Mouse (Mus musculus): Measurements from ENCODE around the gene Ddx28. TPM values are rescaled to one million over a fixed set of nuclear protein-coding genes. Genes with fewer than 3 reads are reported as not detected.

Ddx28 gene
- polyA plus RNA-seq, 1 experiment from 2014 or later = 19.8 TPM

DNA sequence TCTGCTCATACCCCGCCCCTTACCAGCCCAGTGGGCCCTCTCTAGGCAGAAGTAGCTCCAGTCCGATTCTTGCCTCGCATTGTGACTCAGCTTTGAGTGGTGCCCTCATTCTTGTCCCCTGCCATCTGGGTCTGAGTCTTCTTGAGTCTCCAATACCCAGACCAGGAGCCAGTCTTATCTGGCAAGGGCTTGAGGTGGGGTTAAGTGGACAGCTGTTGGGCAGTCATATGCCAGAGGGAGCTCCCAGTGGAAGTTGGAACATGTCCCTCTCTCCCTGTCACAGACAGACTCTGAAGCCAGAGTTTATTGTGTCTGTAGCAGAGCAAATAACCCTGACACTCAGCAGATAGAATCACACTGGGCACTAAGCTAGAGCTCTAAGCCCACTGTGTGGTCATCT, 39.4 kb upstream of the Ddx28 start:
- Histone ChIP-seq H3K27ac (ENCODE audit: low read depth, low read length) (no peak overlapping the region), H3K9me3 (ENCODE audit: control insufficient read depth, low read length) (no peaks in the 10 kb centered on the region), H3K9ac (ENCODE audit: low read depth, low read length) (no peak overlapping the region), H3K4me2 (replicated peaks; ENCODE audit: low read depth, low read length) (no peak overlapping the region), H3K4me3 (ENCODE audit: low read length) (no peak overlapping the region), H3K4me1 (ENCODE audit: control insufficient read depth, insufficient read depth, low read length) (no peaks in the 10 kb centered on the region), H3K36me3 (ENCODE audit: control insufficient read depth, insufficient read depth, low read length) (peaks cover 22% of the 10 kb centered on the region), H3K27me3 (ENCODE audit: control insufficient read depth, insufficient read depth, low read length) (no peaks in the 10 kb centered on the region)
- 80% methylated on average over 3 of the region's 3 CpGs for WGBS
- no peak for ATAC-seq (ENCODE audit: low FRiP score, low TSS enrichment)

DNA sequence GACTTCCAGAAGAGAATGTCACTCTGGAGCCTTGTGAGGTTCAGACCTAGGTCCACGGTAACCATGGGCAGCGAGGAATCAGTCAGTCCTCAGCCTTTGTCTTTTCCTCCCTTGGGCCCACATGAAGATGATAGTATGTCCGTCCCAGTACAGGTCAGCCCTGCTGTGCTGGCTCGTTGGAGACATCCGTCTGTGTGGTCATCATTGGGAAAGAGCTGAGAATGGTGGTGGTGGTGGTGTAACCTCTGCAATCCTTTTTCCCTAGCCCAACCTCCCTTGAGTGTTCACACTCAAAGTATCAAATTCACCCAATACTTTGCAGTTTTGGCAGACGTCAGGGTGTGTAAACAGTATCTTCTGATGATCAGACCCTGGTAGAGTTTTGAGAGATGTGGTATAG, 38.2 kb upstream of the Ddx28 start:
- no peak for ATAC-seq (ENCODE audit: low FRiP score, low TSS enrichment)
- Histone ChIP-seq H3K9ac (ENCODE audit: low read depth, low read length) (no peak overlapping the region), H3K4me1 (ENCODE audit: control insufficient read depth, insufficient read depth, low read length) (no peaks in the 10 kb centered on the region), H3K27me3 (ENCODE audit: control insufficient read depth, insufficient read depth, low read length) (no peaks in the 10 kb centered on the region), H3K9me3 (ENCODE audit: control insufficient read depth, low read length) (no peaks in the 10 kb centered on the region), H3K27ac (ENCODE audit: low read depth, low read length) (no peak overlapping the region), H3K4me2 (replicated peaks; ENCODE audit: low read depth, low read length) (no peak overlapping the region), H3K4me3 (ENCODE audit: low read length) (no peak overlapping the region), H3K36me3 (ENCODE audit: control insufficient read depth, insufficient read depth, low read length) (peaks cover 22% of the 10 kb centered on the region)
- 84% methylated on average over 6 of the region's 6 CpGs for WGBS

DNA sequence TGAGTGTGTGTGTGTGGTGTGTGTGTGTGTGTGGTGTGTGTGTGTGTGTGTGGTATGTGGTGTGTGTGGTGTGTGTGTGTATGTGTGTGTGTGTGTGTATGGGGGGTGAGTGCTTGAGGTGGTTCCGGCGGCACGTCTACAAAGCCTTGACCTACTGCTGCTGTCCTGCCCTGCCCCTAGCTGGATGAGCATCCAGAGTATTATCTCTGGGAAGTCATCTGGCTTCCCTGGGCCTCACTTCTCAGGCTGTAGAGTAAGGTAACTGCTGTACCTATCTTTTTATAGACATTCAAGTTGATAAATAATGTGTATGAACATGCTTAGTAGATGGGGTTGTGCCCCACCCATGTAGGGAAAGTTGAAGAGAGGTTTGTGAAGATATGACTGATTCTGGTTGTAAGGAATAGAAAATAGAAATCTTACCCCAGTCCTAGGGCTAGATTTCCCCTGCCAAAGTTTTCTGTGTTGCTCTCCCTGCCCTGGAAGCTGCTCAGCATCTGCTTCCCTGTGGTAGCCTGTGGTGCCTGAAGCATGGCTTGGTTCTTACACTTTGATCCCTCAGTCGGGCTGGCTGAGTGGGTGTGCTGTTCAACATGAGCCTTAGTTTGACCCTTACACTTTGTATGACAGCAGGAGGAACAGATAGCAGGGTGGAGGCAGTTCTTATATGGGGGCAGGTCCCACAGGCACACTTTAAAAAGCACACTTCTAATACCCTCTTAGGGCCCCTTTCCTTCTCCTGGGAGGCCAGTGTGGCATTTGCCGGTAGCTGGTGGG, 36.4 kb upstream of the Ddx28 start:
- H3K9me3 ChIP-seq (ENCODE audit: control insufficient read depth, low read length) = no peaks in the 10 kb centered on the region
- no peak overlapping the region for H3K4me3 ChIP-seq (ENCODE audit: low read length)
- no peak for ATAC-seq (ENCODE audit: low FRiP score, low TSS enrichment)
- no peak overlapping the region for H3K9ac ChIP-seq (ENCODE audit: low read depth, low read length)
- peaks cover 8% of the 10 kb centered on the region for H3K36me3 ChIP-seq (ENCODE audit: control insufficient read depth, insufficient read depth, low read length)
- H3K4me2 ChIP-seq (replicated peaks; ENCODE audit: low read depth, low read length) = no peak overlapping the region
- no peaks in the 10 kb centered on the region for H3K4me1 ChIP-seq (ENCODE audit: control insufficient read depth, insufficient read depth, low read length)
- H3K27me3 ChIP-seq (ENCODE audit: control insufficient read depth, insufficient read depth, low read length) = no peaks in the 10 kb centered on the region
- no peak overlapping the region for H3K27ac ChIP-seq (ENCODE audit: low read depth, low read length)
- WGBS = 86% methylated on average over 5 of the region's 5 CpGs

DNA sequence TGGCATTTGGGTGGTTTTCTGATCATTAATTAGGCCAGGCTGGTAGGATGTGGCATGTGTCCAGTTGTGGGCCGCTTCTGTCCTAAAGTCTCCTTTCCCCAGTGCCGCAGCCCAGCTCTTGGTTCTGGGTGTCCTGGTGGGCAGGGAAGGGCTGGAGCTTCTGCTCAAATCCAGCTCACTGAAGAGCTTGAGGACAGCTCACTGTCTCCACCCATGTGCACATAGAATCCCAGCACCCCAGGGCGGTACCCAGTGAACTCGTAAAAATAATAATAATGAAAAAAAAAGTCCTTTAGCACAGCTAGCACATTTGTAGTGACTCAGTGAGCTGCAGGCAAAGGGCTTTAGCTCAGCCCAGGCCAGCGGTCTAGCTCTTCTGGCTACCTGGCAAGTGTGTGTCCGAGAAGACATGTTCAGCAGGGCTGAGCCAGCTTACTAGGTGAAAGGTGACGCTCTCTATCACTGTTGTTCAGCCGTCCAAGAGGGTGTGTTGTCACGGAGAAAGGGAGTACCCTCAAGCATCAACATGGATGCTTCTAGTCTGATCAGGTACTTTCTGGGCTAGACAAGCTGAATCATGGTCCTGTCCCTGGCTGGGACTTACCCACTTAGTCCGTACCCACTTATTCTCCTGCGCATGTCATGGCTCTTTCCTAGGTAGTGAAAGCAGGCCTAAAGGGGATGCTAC, 35.3 kb upstream of the Ddx28 start:
- no peak overlapping the region for H3K4me2 ChIP-seq (replicated peaks; ENCODE audit: low read depth, low read length)
- H3K27me3 ChIP-seq (ENCODE audit: control insufficient read depth, insufficient read depth, low read length) = no peaks in the 10 kb centered on the region
- ATAC-seq (ENCODE audit: low FRiP score, low TSS enrichment) = no peak
- no peak overlapping the region for H3K4me3 ChIP-seq (ENCODE audit: low read length)
- H3K9me3 ChIP-seq (ENCODE audit: control insufficient read depth, low read length) = no peaks in the 10 kb centered on the region
- no peaks in the 10 kb centered on the region for H3K4me1 ChIP-seq (ENCODE audit: control insufficient read depth, insufficient read depth, low read length)
- H3K36me3 ChIP-seq (ENCODE audit: control insufficient read depth, insufficient read depth, low read length) = peaks cover 8% of the 10 kb centered on the region
- H3K9ac ChIP-seq (ENCODE audit: low read depth, low read length) = no peak overlapping the region
- 93% methylated on average over 11 of the region's 11 CpGs for WGBS
- no peak overlapping the region for H3K27ac ChIP-seq (ENCODE audit: low read depth, low read length)

DNA sequence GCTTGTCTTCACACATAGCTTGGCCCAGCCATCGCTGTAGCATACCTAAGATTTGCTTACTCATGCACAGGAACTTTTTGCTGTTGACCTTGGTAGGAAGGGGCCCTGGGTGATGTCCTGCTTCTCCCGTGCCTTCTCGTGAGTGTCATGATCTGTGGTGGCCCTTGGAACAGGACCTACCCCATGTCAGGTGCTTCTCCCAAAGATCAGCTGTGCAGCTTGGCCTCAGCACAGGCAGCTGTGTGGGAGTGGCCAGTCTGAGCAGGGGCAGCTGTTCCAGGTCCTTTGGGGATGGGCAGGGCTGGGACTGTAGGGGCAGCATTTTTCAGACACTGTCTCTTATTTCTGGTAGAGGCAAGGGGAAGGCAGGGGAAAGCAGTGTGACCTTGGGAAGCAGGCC, 32.5 kb upstream of the Ddx28 start:
- H3K9me3 ChIP-seq (ENCODE audit: control insufficient read depth, low read length) = no peaks in the 10 kb centered on the region
- H3K4me3 ChIP-seq (ENCODE audit: low read length) = no peak overlapping the region
- WGBS = 48% methylated on average over 3 of the region's 3 CpGs
- H3K9ac ChIP-seq (ENCODE audit: low read depth, low read length) = no peak overlapping the region
- H3K36me3 ChIP-seq (ENCODE audit: control insufficient read depth, insufficient read depth, low read length) = peaks cover 5% of the 10 kb centered on the region; the same call in 1 of the 2 replicates
- no peaks in the 10 kb centered on the region for H3K4me1 ChIP-seq (ENCODE audit: control insufficient read depth, insufficient read depth, low read length)
- H3K27ac ChIP-seq (ENCODE audit: low read depth, low read length) = no peak overlapping the region
- no peak overlapping the region for H3K4me2 ChIP-seq (replicated peaks; ENCODE audit: low read depth, low read length)
- peak; percentile 64 for ATAC-seq (ENCODE audit: low FRiP score, low TSS enrichment)
- H3K27me3 ChIP-seq (ENCODE audit: control insufficient read depth, insufficient read depth, low read length) = no peaks in the 10 kb centered on the region

DNA sequence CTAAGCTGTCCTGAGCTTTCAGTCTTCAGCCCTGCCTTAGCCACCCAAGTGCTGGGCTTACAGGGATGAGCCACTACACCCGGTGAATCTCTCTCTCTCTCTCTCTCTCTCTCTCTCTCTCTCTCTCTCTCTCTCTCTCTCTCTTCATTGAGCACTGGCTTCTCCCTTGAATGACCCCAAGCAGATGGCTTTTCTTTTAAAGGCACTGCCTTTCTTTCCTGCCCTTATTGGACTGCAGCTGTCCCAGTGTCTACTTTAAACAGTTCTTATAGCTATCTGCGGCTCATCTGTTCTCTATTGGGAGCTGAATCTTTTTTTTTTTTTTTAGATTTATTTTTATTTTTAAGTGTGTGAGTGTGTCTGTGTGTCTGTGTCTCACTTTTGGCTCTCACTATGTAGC, 31.4 kb upstream of the Ddx28 start:
- H3K36me3 ChIP-seq (ENCODE audit: control insufficient read depth, insufficient read depth, low read length) = peaks cover 5% of the 10 kb centered on the region; the same call in 1 of the 2 replicates
- no peak overlapping the region for H3K4me3 ChIP-seq (ENCODE audit: low read length)
- H3K4me2 ChIP-seq (replicated peaks; ENCODE audit: low read depth, low read length) = no peak overlapping the region
- H3K27ac ChIP-seq (ENCODE audit: low read depth, low read length) = no peak overlapping the region
- no peak for ATAC-seq (ENCODE audit: low FRiP score, low TSS enrichment)
- no peak overlapping the region for H3K9ac ChIP-seq (ENCODE audit: low read depth, low read length)
- no peaks in the 10 kb centered on the region for H3K9me3 ChIP-seq (ENCODE audit: control insufficient read depth, low read length)
- no peaks in the 10 kb centered on the region for H3K27me3 ChIP-seq (ENCODE audit: control insufficient read depth, insufficient read depth, low read length)
- 72% methylated on average over 2 of the region's 2 CpGs for WGBS
- H3K4me1 ChIP-seq (ENCODE audit: control insufficient read depth, insufficient read depth, low read length) = no peaks in the 10 kb centered on the region

DNA sequence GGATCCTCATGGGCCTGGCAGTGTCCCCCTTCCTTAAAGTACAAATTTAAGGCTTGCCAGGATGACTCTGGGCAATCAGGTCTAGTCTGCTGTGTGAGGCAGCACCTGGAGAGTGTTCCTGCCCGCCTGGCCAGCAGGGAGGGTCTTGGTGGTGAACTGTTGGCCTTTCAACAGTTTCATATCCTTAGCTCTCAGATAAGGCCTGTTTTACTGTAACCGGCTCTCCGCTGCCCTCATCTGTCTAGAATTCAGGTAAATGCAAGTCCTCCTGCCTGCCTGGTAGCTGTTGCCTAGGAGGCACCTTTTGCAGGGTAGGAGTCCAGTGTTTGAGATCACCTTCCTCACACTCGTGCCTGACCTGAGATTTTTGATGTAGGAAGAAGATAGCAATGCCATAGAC, 28.5 kb upstream of the Ddx28 start:
- no peak overlapping the region for H3K9ac ChIP-seq (ENCODE audit: low read depth, low read length)
- ATAC-seq (ENCODE audit: low FRiP score, low TSS enrichment) = no peak
- peaks cover 5% of the 10 kb centered on the region; the same call in 1 of the 2 replicates for H3K36me3 ChIP-seq (ENCODE audit: control insufficient read depth, insufficient read depth, low read length)

DNA sequence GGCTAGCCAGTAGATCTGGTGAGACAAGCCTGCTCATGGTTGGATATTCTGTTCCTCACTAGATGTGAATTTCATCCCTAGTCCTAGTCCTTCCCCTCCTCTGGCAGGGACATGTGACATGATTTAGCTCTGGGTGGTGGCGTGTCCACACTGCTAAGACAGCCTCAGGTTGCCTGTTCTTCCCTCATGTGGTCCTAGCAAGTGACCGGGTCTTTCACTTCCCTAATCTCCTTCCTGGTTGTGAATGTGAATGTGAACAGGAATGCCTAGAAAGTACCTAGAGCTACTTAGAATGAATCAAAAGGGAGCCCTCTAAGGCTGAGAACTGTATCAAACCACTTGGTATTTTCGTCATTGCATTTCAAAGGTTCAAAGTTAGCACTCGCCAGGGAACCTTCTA, 27.9 kb upstream of the Ddx28 start:
- H3K27ac ChIP-seq (ENCODE audit: low read depth, low read length) = no peak overlapping the region
- H3K4me2 ChIP-seq (replicated peaks; ENCODE audit: low read depth, low read length) = no peak overlapping the region
- 89% methylated on average over 4 of the region's 4 CpGs for WGBS
- no peaks in the 10 kb centered on the region for H3K9me3 ChIP-seq (ENCODE audit: control insufficient read depth, low read length)
- no peak overlapping the region for H3K4me3 ChIP-seq (ENCODE audit: low read length)
- no peaks in the 10 kb centered on the region for H3K4me1 ChIP-seq (ENCODE audit: control insufficient read depth, insufficient read depth, low read length)
- peaks cover 5% of the 10 kb centered on the region; the same call in 1 of the 2 replicates for H3K36me3 ChIP-seq (ENCODE audit: control insufficient read depth, insufficient read depth, low read length)
- no peak for ATAC-seq (ENCODE audit: low FRiP score, low TSS enrichment)
- H3K9ac ChIP-seq (ENCODE audit: low read depth, low read length) = no peak overlapping the region
- H3K27me3 ChIP-seq (ENCODE audit: control insufficient read depth, insufficient read depth, low read length) = no peaks in the 10 kb centered on the region

More for the DNA sequence above, 28.5 kb upstream of the Ddx28 start:
- Histone ChIP-seq H3K27ac (ENCODE audit: low read depth, low read length) (no peak overlapping the region), H3K4me3 (ENCODE audit: low read length) (no peak overlapping the region), H3K9me3 (ENCODE audit: control insufficient read depth, low read length) (no peaks in the 10 kb centered on the region), H3K27me3 (ENCODE audit: control insufficient read depth, insufficient read depth, low read length) (no peaks in the 10 kb centered on the region), H3K4me2 (replicated peaks; ENCODE audit: low read depth, low read length) (no peak overlapping the region), H3K4me1 (ENCODE audit: control insufficient read depth, insufficient read depth, low read length) (no peaks in the 10 kb centered on the region)
- 86% methylated on average over 4 of the region's 4 CpGs for WGBS

DNA sequence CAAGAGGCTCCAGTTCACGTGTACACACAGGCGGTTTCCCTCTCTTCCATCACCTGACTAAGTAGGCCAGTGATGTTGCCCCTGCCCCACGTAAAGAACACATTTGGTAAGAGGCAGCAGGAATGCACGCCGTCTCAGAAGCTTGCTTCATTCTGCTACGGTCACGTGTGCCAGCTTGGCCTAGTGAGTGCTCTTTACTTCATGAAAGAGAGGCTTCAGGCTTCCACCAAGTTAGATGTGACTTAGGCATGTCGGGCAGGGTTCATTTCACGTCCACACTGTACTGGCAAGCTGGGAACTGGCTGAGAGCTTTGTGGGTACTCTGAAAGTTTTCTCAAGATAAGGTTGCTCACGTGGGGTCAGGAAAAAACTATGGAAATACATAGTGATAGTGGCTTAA, 27.0 kb upstream of the Ddx28 start:
- no peak overlapping the region for H3K4me3 ChIP-seq (ENCODE audit: low read length)
- ATAC-seq (ENCODE audit: low FRiP score, low TSS enrichment) = no peak
- WGBS = 92% methylated on average over 10 of the region's 10 CpGs

More for the DNA sequence above, 27.0 kb upstream of the Ddx28 start:
- H3K27me3 ChIP-seq (ENCODE audit: control insufficient read depth, insufficient read depth, low read length) = no peaks in the 10 kb centered on the region
- H3K27ac ChIP-seq (ENCODE audit: low read depth, low read length) = no peak overlapping the region
- no peaks in the 10 kb centered on the region for H3K9me3 ChIP-seq (ENCODE audit: control insufficient read depth, low read length)
- no peak overlapping the region for H3K9ac ChIP-seq (ENCODE audit: low read depth, low read length)
- H3K36me3 ChIP-seq (ENCODE audit: control insufficient read depth, insufficient read depth, low read length) = peaks cover 5% of the 10 kb centered on the region; the same call in 1 of the 2 replicates
- H3K4me1 ChIP-seq (ENCODE audit: control insufficient read depth, insufficient read depth, low read length) = no peaks in the 10 kb centered on the region
- H3K4me2 ChIP-seq (replicated peaks; ENCODE audit: low read depth, low read length) = no peak overlapping the region
